Mouse (Mus musculus): ENCODE data around the gene Ate1. TPM values are rescaled to one million over a fixed set of nuclear protein-coding genes. Genes with fewer than 3 reads are reported as not detected.
"Not testable (repeated sequence)": the region's sequence is repeated elsewhere in the genome, so short reads cannot be mapped to it uniquely, and the experiment has no call there.

The Ate1 gene
- polyA plus RNA-seq, 1 experiment: 9.0 TPM

- Histone ChIP-seq H3K27me3 (ENCODE audit: control insufficient read depth, insufficient read depth, low read length) (no peaks in the 10 kb centered on the region), H3K4me3 (ENCODE audit: control insufficient read depth, insufficient read depth, low read length) (peak overlapping the region; percentile 83), H3K27ac (ENCODE audit: control insufficient read depth, insufficient read depth, low read length) (no peak overlapping the region), H3K4me1 (replicated peaks; ENCODE audit: control insufficient read depth, insufficient read depth, low read length) (peaks cover 6% of the 10 kb centered on the region), H3K36me3 (ENCODE audit: control insufficient read depth, insufficient read depth, low read length) (no peaks in the 10 kb centered on the region)
- TF ChIP-seq CTCF (IDR thresholded peaks at IDR 0.05; ENCODE audit: borderline replicate concordance, control insufficient read depth, extremely low read depth, insufficient read depth, low read length, poor library complexity): no peak
- TF ChIP-seq POLR2A (IDR thresholded peaks at IDR 0.05; ENCODE audit: control insufficient read depth, extremely low read depth, insufficient read depth, low read length, poor library complexity): no peak
- no peak for DNase-seq
- 36% methylated on average over 26 of the region's 26 CpGs for WGBS
Observed at GRCm38 (mm10) chr7:130518213-130519095, 1.7 kb downstream of the Ate1 start.

DNA sequence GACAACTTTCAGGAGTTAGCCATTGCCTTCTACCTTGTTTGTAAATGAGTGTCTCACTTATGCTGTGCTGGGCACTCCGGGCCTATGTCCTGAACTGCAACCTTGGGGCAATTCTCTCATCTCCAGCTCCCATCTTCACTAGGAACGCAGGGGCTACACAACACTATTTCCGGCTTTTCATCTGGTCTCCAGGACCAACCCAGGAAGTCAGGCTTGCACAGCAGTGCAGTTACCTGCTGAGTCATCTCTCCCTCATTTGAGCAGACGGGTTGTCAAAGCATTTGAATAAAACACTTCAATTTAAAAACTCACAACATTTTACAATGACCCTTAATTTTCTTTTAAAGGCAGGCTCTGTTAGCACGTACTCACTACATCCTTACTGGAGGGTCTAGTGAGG, 9.9 kb downstream of the Ate1 start:
- Histone ChIP-seq H3K27ac (ENCODE audit: control insufficient read depth, insufficient read depth, low read length) (no peak overlapping the region), H3K4me1 (replicated peaks; ENCODE audit: control insufficient read depth, insufficient read depth, low read length) (no peaks in the 10 kb centered on the region), H3K27me3 (ENCODE audit: control insufficient read depth, insufficient read depth, low read length) (no peaks in the 10 kb centered on the region), H3K36me3 (ENCODE audit: control insufficient read depth, insufficient read depth, low read length) (peaks cover 24% of the 10 kb centered on the region), H3K4me3 (ENCODE audit: control insufficient read depth, insufficient read depth, low read length) (no peak overlapping the region)
- TF ChIP-seq POLR2A (IDR thresholded peaks at IDR 0.05; ENCODE audit: control insufficient read depth, extremely low read depth, insufficient read depth, low read length, poor library complexity): no peak
- TF ChIP-seq CTCF (IDR thresholded peaks at IDR 0.05; ENCODE audit: borderline replicate concordance, control insufficient read depth, extremely low read depth, insufficient read depth, low read length, poor library complexity): no peak
- DNase-seq: no peak
- WGBS: 78% methylated on average over 5 of the region's 5 CpGs

DNA sequence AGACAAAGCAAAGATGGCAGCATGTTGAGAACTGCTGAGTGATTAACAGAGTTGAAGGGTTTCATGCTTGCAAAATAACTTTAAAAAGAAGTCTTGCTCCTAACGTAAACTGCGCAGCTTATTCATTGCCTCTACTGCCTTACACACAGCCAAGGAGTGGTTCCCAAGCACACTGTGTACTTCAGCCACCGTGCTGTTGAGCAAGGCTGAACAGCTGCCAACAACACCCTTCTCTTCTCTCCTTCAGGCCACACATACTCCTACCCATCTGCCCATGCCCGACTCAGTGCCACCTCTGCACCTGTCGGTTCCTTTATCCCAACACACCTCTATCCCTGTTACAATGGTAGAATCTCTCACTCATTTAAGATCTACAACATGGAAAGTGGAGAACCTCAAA, 17.2 kb downstream of the Ate1 start:
- no peak for DNase-seq
- peaks cover 12% of the 10 kb centered on the region for H3K36me3 ChIP-seq (ENCODE audit: control insufficient read depth, insufficient read depth, low read length)
- no peak overlapping the region for H3K4me3 ChIP-seq (ENCODE audit: control insufficient read depth, insufficient read depth, low read length)
- no peaks in the 10 kb centered on the region for H3K27me3 ChIP-seq (ENCODE audit: control insufficient read depth, insufficient read depth, low read length)
- TF ChIP-seq POLR2A (IDR thresholded peaks at IDR 0.05; ENCODE audit: control insufficient read depth, extremely low read depth, insufficient read depth, low read length, poor library complexity): no peak
- no peak for TF ChIP-seq CTCF (IDR thresholded peaks at IDR 0.05; ENCODE audit: borderline replicate concordance, control insufficient read depth, extremely low read depth, insufficient read depth, low read length, poor library complexity)
- 97% methylated on average over 5 of the region's 5 CpGs for WGBS
- H3K4me1 ChIP-seq (replicated peaks; ENCODE audit: control insufficient read depth, insufficient read depth, low read length): no peaks in the 10 kb centered on the region
- H3K27ac ChIP-seq (ENCODE audit: control insufficient read depth, insufficient read depth, low read length): no peak overlapping the region

DNA sequence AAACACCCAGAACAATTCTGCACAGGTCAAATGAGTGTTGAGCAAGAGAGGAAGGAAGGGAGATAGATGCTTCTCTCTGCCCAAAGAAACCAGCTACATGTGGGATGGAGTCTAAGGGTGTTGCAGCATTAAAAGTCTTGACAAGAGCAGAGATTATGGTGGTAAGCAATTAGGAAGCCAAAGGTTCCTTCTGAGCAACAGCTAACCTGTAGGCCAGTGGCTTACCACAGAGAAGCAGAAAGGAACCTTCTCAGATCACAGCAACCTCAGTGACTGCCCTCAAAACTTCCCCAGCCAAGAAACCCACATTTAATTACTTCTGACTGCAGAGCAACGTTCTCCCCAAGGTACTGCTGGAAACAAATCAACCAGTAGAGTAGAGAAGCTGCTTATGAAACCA, 18.7 kb downstream of the Ate1 start:
- no peak for DNase-seq
- H3K27ac ChIP-seq (ENCODE audit: control insufficient read depth, insufficient read depth, low read length): no peak overlapping the region
- TF ChIP-seq POLR2A (IDR thresholded peaks at IDR 0.05; ENCODE audit: control insufficient read depth, extremely low read depth, insufficient read depth, low read length, poor library complexity) (no peak), CTCF (IDR thresholded peaks at IDR 0.05; ENCODE audit: borderline replicate concordance, control insufficient read depth, extremely low read depth, insufficient read depth, low read length, poor library complexity) (no peak)
- H3K27me3 ChIP-seq (ENCODE audit: control insufficient read depth, insufficient read depth, low read length): no peaks in the 10 kb centered on the region
- no peak overlapping the region for H3K4me3 ChIP-seq (ENCODE audit: control insufficient read depth, insufficient read depth, low read length)
- H3K36me3 ChIP-seq (ENCODE audit: control insufficient read depth, insufficient read depth, low read length): peaks cover 12% of the 10 kb centered on the region
- no peaks in the 10 kb centered on the region for H3K4me1 ChIP-seq (replicated peaks; ENCODE audit: control insufficient read depth, insufficient read depth, low read length)
- WGBS: 3% methylated on average over 1 of the region's 1 CpGs

DNA sequence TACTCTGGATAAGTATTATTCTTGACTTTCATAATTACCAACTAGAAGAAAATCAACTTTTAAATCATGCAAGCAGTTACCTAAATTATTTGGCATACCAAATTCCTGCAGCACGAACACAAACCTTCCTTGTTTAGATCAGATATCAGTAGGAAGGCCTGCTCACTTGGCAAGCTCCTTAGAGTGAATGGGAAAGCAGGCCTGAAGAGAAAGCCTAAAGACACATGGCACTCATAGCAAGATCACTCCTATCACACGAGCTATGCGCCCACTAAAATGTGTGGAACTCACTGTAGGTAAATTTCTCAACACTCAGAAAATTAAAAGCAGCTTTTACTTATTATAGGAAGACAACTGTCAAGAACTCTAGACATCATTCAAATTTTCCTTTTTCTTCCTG, 26.8 kb downstream of the Ate1 start:
- Histone ChIP-seq H3K4me3 (ENCODE audit: control insufficient read depth, insufficient read depth, low read length) (no peak overlapping the region), H3K36me3 (ENCODE audit: control insufficient read depth, insufficient read depth, low read length) (no peaks in the 10 kb centered on the region; the same call in 1 of the 2 replicates), H3K4me1 (replicated peaks; ENCODE audit: control insufficient read depth, insufficient read depth, low read length) (0 out of 2 replicates have a peak, but pooled peaks cover 3% of the 10 kb centered on the region), H3K27ac (ENCODE audit: control insufficient read depth, insufficient read depth, low read length) (no peak overlapping the region), H3K27me3 (ENCODE audit: control insufficient read depth, insufficient read depth, low read length) (no peaks in the 10 kb centered on the region)
- no peak for DNase-seq
- 93% methylated on average over 3 of the region's 3 CpGs for WGBS
- no peak for TF ChIP-seq CTCF (IDR thresholded peaks at IDR 0.05; ENCODE audit: borderline replicate concordance, control insufficient read depth, extremely low read depth, insufficient read depth, low read length, poor library complexity)
- no peak for TF ChIP-seq POLR2A (IDR thresholded peaks at IDR 0.05; ENCODE audit: control insufficient read depth, extremely low read depth, insufficient read depth, low read length, poor library complexity)

DNA sequence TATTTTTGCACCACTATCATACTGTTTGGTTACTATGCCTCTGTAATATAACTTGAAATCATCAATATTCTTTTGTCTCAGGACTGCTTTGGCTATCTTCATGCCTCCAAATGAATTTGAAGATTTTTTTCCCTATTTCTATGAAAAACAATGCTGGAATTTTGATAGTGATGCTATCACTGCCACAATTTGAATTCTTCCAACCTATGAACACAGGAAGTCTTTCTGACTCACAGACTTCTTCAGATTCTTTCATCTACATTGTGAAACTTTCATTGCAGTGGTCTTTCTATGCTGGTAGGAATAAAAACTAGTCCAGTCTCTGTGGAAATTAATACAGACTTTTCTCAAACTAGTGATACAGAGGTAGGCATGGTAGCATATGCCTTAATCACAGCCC, 28.1 kb downstream of the Ate1 start:
- 0 out of 2 replicates have a peak, but pooled peaks cover 3% of the 10 kb centered on the region for H3K4me1 ChIP-seq (replicated peaks; ENCODE audit: control insufficient read depth, insufficient read depth, low read length)
- H3K36me3 ChIP-seq (ENCODE audit: control insufficient read depth, insufficient read depth, low read length): no peaks in the 10 kb centered on the region
- DNase-seq: no peak
- no peaks in the 10 kb centered on the region for H3K27me3 ChIP-seq (ENCODE audit: control insufficient read depth, insufficient read depth, low read length)
- no peak overlapping the region for H3K27ac ChIP-seq (ENCODE audit: control insufficient read depth, insufficient read depth, low read length)
- TF ChIP-seq POLR2A (IDR thresholded peaks at IDR 0.05; ENCODE audit: control insufficient read depth, extremely low read depth, insufficient read depth, low read length, poor library complexity) (no peak), CTCF (IDR thresholded peaks at IDR 0.05; ENCODE audit: borderline replicate concordance, control insufficient read depth, extremely low read depth, insufficient read depth, low read length, poor library complexity) (no peak)
- no peak overlapping the region for H3K4me3 ChIP-seq (ENCODE audit: control insufficient read depth, insufficient read depth, low read length)

- not testable (repeated sequence) for H3K4me1 ChIP-seq (replicated peaks; ENCODE audit: control insufficient read depth, insufficient read depth, low read length); H3K27ac ChIP-seq (ENCODE audit: control insufficient read depth, insufficient read depth, low read length); H3K36me3 ChIP-seq (ENCODE audit: control insufficient read depth, insufficient read depth, low read length); H3K4me3 ChIP-seq (ENCODE audit: control insufficient read depth, insufficient read depth, low read length); DNase-seq; H3K27me3 ChIP-seq (ENCODE audit: control insufficient read depth, insufficient read depth, low read length)
- 93% methylated on average over 3 of the region's 3 CpGs for WGBS
Observed at GRCm38 (mm10) chr7:130479003-130479402, 41.2 kb downstream of the Ate1 start.

Measured in thymus, adult 2 months (tissue).